Mouse (Mus musculus): ENCODE data around the gene Ttll2. TPM values are rescaled to one million over a fixed set of nuclear protein-coding genes. Genes with fewer than 3 reads are reported as not detected.
"Not testable (repeated sequence)": the region's sequence is repeated elsewhere in the genome, so short reads cannot be mapped to it uniquely, and the experiment has no call there.

The Ttll2 gene
- total RNA-seq, 4 experiments from 2014 or later = not detected

- DNase-seq (ENCODE audit: low spot score in 2 of 2) = not testable (repeated sequence)
Measured at GRCm38 (mm10) chr17:7365615-7366014, 13.1 kb upstream of the Ttll2 start.

GRCm38 (mm10) chr17:7360749-7361465, 8.4 kb upstream of the Ttll2 start:
- not testable (repeated sequence) for DNase-seq (ENCODE audit: low spot score in 2 of 2)

DNA sequence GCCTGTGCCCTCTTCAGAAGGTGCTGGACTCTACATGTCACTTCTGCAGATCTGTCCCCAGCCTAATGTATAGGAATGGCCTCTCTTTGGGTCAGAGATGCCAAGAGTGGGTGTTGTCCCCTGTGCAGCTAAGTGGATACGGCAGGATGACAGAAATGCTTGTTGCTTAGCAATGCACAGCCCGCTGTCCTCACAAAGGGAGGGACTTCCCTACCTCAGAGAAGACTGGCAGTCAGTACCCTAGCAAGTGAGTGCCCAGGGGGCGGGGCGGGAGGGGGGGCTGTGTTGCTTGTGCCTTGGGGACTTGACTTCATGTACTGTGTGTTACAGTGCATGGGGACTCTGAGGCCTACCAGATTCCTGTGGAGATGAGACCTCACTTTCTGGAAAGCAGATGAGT, 7.3 kb upstream of the Ttll2 start:
- not testable (repeated sequence) for DNase-seq (ENCODE audit: low spot score in 2 of 2)

DNA sequence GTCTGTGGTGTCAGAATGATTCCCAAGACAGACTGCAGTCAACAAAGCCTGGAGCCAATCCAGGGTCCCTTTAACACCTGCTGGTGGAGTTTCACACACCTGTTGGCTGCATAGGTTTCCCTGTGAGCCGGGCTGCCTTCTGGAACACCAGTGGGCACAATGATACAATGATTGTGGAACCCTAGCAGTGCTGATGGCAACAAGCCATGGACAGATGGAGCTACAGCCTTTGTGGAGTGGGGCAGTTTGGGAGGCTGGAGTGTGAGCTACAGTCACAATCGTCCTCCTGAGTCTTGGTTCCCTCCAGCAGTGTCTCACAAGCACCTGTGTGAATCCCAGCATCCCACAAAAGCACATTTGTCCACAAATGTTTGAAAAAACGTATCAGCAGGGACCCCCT, 3.7 kb downstream of the Ttll2 start:
- DNase-seq (ENCODE audit: low spot score in 2 of 2) = not testable (repeated sequence)

DNA sequence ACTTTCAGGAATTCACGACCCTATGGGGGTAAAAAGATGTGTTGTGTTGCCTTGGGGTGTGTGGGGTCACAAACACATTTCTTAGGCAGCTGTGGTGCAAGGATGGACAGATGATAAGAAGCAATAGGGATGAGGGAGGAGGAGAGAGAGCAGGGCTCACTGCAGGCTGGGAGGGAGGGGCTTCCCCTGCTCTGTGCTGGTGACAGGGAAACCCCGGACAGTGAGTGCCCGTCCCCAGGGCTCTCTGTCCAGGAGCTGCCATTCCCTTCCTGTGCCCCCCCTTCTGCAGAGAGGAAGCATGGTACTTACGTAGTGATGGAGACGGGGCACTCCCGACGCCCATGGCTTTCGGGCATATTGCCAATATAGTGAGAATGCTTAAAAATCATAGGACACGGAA, 15.1 kb downstream of the Ttll2 start:
- DNase-seq (ENCODE audit: low spot score in 2 of 2) = not testable (repeated sequence)

DNA sequence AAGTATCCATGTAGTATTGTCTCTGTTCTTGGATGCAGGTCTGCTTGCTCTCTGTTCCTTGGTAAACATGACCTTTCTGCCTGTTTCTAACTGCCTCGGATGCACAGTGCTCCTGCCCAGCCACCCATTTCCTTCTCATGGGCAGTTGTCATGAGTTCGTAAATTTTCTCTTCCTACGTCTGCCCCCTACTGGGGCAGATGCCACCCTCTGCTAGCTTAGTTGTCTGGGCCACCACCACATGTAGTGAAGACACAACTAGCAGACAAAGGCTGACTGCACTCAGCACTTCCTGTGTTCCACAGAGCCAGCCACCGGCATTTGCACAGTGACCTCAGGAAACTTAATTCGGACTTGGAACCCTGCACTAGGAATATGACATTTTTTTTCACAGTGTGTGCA, 19.8 kb downstream of the Ttll2 start:
- DNase-seq (ENCODE audit: low spot score in 2 of 2) = not testable (repeated sequence)

- not testable (repeated sequence) for DNase-seq (ENCODE audit: low spot score in 2 of 2)
Measured at GRCm38 (mm10) chr17:7326415-7326814, 26.1 kb downstream of the Ttll2 start.

GRCm38 (mm10) chr17:7324346-7324745, 28.1 kb downstream of the Ttll2 start, which contains the start of gene Tcp10a:
Gene Tcp10a (plus strand): TSS chr17:7324646.
- DNase-seq (ENCODE audit: low spot score in 2 of 2) = not testable (repeated sequence)

DNA sequence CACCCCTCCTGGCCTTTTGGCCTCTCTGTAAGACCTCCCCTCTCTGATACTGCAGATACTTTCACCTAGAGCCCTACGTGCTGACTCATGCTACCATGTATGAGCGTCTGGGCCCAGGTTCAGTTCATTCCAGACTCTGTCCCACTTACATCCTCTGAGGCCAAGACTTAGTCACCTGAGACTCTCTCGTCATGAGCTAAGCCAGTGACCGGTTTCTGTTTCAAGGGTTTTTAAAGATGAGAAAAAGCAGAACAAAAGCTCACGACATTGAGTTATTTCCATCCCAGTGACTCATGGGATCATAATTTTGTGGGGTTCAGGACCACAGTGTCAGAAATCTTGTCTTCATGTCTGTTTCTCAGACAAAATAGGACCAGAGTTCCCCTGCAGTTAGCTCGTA, 32.7 kb downstream of the Ttll2 start:
- DNase-seq (ENCODE audit: low spot score in 2 of 2) = not testable (repeated sequence)

GRCm38 (mm10) chr17:7315693-7316382, 36.7 kb downstream of the Ttll2 start:
- DNase-seq (ENCODE audit: low spot score in 2 of 2) = not testable (repeated sequence)

DNA sequence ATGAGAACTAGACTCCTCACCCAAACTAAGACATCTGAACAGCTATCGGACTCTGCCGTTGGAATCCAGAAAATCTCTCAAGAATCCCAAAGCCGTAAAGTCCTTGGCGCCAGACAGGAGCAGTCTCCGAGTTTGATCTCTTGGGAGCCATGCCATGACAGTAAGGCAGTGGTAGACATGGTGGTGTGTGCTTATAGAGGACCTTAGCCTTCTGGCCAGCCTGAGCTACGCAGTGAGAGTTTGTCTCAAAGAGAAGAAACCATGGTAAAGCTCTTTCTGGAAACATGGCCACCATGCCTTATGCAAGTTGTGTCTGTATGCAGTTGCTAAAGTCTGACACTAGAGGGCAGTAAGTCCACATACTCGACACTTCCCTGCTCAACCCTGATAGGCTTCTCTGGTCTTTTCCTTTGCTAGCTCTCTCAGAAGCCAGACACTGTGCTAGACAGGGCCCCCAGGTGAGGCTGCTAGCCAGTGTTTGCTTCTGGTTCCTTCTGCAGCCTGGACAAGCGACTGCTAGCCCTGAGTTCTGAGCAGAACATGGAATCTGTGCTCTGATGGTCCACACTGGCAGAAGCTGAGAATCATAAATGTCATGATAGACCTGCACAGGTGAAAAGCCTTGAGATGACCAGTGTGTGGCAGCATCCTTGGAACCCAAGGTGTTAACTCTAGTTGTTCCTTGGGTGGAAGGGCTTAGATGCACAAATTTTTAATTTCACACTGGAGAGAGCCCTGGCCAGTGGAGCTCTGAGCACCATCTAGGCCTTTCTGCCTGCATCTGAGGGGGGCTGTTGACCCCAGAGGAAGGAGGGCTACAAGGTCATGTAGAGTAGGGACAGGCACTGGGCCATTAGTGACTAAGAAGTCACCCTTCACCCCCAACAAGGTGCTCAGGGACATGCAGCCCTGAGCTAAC, 46.0 kb downstream of the Ttll2 start:
- DNase-seq (ENCODE audit: low spot score in 2 of 2) = peak; percentile 73 to 74

Other genes starting within 250 kb of the Ttll2 start
- gene Rps6ka2, start 182.6 kb downstream of the Ttll2 start, total RNA-seq (2022) = 10 to 100 TPM; 32.1 to 43.0 (median 37.4) TPM
- under 1 TPM in 1 of 4 experiments, not detected in 3; 0.43 TPM for gene Tcp10a, start 28.1 kb downstream of the Ttll2 start, total RNA-seq (2022)
- not detected for gene Gm49630, start 19.3 kb upstream of the Ttll2 start, total RNA-seq (2022)
- gene Unc93a2, start 32.8 kb upstream of the Ttll2 start, total RNA-seq (2022) = not detected